Mouse (Mus musculus): ENCODE measurements around the gene Hmg20b. TPM values are rescaled to one million over a fixed set of nuclear protein-coding genes. Genes with fewer than 3 reads are reported as not detected.

Hmg20b gene
- polyA plus RNA-seq, 1 experiment from 2014 or later = 86.5 TPM

GRCm38 (mm10) chr10:81319330-81319699 is 31.0 kb downstream of the Hmg20b start:
- Histone ChIP-seq H3K27ac (ENCODE audit: low read length) (peak overlapping the region; percentile 92; the same call in 1 of the 2 replicates), H3K27me3 (ENCODE audit: control insufficient read depth, insufficient read depth, low read length) (no peaks in the 10 kb centered on the region), H3K4me2 (ENCODE audit: low read depth, low read length) (peak overlapping the region; percentile 76), H3K9ac (ENCODE audit: low read length) (peak overlapping the region; percentile 76), H3K4me1 (ENCODE audit: control insufficient read depth, insufficient read depth, low read length) (peaks cover 24% of the 10 kb centered on the region), H3K9me3 (replicated peaks; ENCODE audit: control insufficient read depth, low read length) (no peaks in the 10 kb centered on the region), H3K4me3 (ENCODE audit: low read length) (peak overlapping the region; percentile 63), H3K36me3 (ENCODE audit: control insufficient read depth, insufficient read depth) (peaks cover 31% of the 10 kb centered on the region)
- 37% methylated on average over 8 of the region's 8 CpGs for WGBS
- no peak for ATAC-seq (replicated peaks; ENCODE audit: extremely low read depth, insufficient read depth, low FRiP score)

- no peaks in the 10 kb centered on the region for H3K27me3 ChIP-seq (ENCODE audit: control insufficient read depth, insufficient read depth, low read length)
- 83% methylated on average over 13 of the region's 13 CpGs for WGBS
- no peaks in the 10 kb centered on the region for H3K9me3 ChIP-seq (replicated peaks; ENCODE audit: control insufficient read depth, low read length)
- no peak overlapping the region for H3K4me3 ChIP-seq (ENCODE audit: low read length)
- no peak overlapping the region for H3K4me2 ChIP-seq (ENCODE audit: low read depth, low read length)
- peaks cover 31% of the 10 kb centered on the region for H3K36me3 ChIP-seq (ENCODE audit: control insufficient read depth, insufficient read depth)
- no peak overlapping the region for H3K27ac ChIP-seq (ENCODE audit: low read length)
- no peak for ATAC-seq (replicated peaks; ENCODE audit: extremely low read depth, insufficient read depth, low FRiP score)
- H3K9ac ChIP-seq (ENCODE audit: low read length) = peak overlapping the region; percentile 76; the same call in 1 of the 2 replicates
- H3K4me1 ChIP-seq (ENCODE audit: control insufficient read depth, insufficient read depth, low read length) = peaks cover 24% of the 10 kb centered on the region
Observed at GRCm38 (mm10) chr10:81318589-81319329, 31.5 kb downstream of the Hmg20b start.

GRCm38 (mm10) chr10:81317273-81317672 is 33.0 kb downstream of the Hmg20b start:
- Histone ChIP-seq H3K36me3 (ENCODE audit: control insufficient read depth, insufficient read depth) (peaks cover 26% of the 10 kb centered on the region), H3K4me1 (ENCODE audit: control insufficient read depth, insufficient read depth, low read length) (peaks cover 22% of the 10 kb centered on the region), H3K27ac (ENCODE audit: low read length) (no peak overlapping the region), H3K9me3 (replicated peaks; ENCODE audit: control insufficient read depth, low read length) (no peaks in the 10 kb centered on the region), H3K27me3 (ENCODE audit: control insufficient read depth, insufficient read depth, low read length) (no peaks in the 10 kb centered on the region), H3K9ac (ENCODE audit: low read length) (peak overlapping the region; percentile 55), H3K4me2 (ENCODE audit: low read depth, low read length) (peak overlapping the region; percentile 60), H3K4me3 (ENCODE audit: low read length) (peak overlapping the region; percentile 25)
- WGBS = 22% methylated on average over 20 of the region's 20 CpGs
- no peak for ATAC-seq (replicated peaks; ENCODE audit: extremely low read depth, insufficient read depth, low FRiP score)

GRCm38 (mm10) chr10:81316338-81317060 is 33.8 kb downstream of the Hmg20b start:
- Histone ChIP-seq H3K27me3 (ENCODE audit: control insufficient read depth, insufficient read depth, low read length) (no peaks in the 10 kb centered on the region), H3K36me3 (ENCODE audit: control insufficient read depth, insufficient read depth) (peaks cover 26% of the 10 kb centered on the region), H3K4me1 (ENCODE audit: control insufficient read depth, insufficient read depth, low read length) (peaks cover 14% of the 10 kb centered on the region), H3K4me2 (ENCODE audit: low read depth, low read length) (peak overlapping the region; percentile 60), H3K4me3 (ENCODE audit: low read length) (no peak overlapping the region; the same call in 1 of the 2 replicates), H3K9me3 (replicated peaks; ENCODE audit: control insufficient read depth, low read length) (no peaks in the 10 kb centered on the region), H3K27ac (ENCODE audit: low read length) (no peak overlapping the region), H3K9ac (ENCODE audit: low read length) (peak overlapping the region; percentile 55)
- ATAC-seq (replicated peaks; ENCODE audit: extremely low read depth, insufficient read depth, low FRiP score) = no peak
- WGBS = 48% methylated on average over 15 of the region's 16 CpGs

GRCm38 (mm10) chr10:81315587-81315986 is 34.7 kb downstream of the Hmg20b start:
- ATAC-seq (replicated peaks; ENCODE audit: extremely low read depth, insufficient read depth, low FRiP score) = no peak
- Histone ChIP-seq H3K9ac (ENCODE audit: low read length) (no peak overlapping the region), H3K27ac (ENCODE audit: low read length) (no peak overlapping the region), H3K27me3 (ENCODE audit: control insufficient read depth, insufficient read depth, low read length) (no peaks in the 10 kb centered on the region), H3K36me3 (ENCODE audit: control insufficient read depth, insufficient read depth) (peaks cover 35% of the 10 kb centered on the region), H3K4me1 (ENCODE audit: control insufficient read depth, insufficient read depth, low read length) (peaks cover 14% of the 10 kb centered on the region), H3K4me3 (ENCODE audit: low read length) (no peak overlapping the region), H3K4me2 (ENCODE audit: low read depth, low read length) (no peak overlapping the region), H3K9me3 (replicated peaks; ENCODE audit: control insufficient read depth, low read length) (no peaks in the 10 kb centered on the region)
- WGBS = 88% methylated on average over 16 of the region's 16 CpGs

- Histone ChIP-seq H3K27me3 (ENCODE audit: control insufficient read depth, insufficient read depth, low read length) (no peaks in the 10 kb centered on the region), H3K27ac (ENCODE audit: low read length) (no peak overlapping the region), H3K4me1 (ENCODE audit: control insufficient read depth, insufficient read depth, low read length) (peaks cover 6% of the 10 kb centered on the region), H3K9me3 (replicated peaks; ENCODE audit: control insufficient read depth, low read length) (no peaks in the 10 kb centered on the region), H3K4me3 (ENCODE audit: low read length) (no peak overlapping the region), H3K4me2 (ENCODE audit: low read depth, low read length) (no peak overlapping the region), H3K9ac (ENCODE audit: low read length) (no peak overlapping the region), H3K36me3 (ENCODE audit: control insufficient read depth, insufficient read depth) (peaks cover 39% of the 10 kb centered on the region)
- 78% methylated on average over 7 of the region's 7 CpGs for WGBS
- no peak for ATAC-seq (replicated peaks; ENCODE audit: extremely low read depth, insufficient read depth, low FRiP score)
Observed at GRCm38 (mm10) chr10:81314201-81314600, 36.1 kb downstream of the Hmg20b start.

- no peaks in the 10 kb centered on the region for H3K9me3 ChIP-seq (replicated peaks; ENCODE audit: control insufficient read depth, low read length)
- H3K4me3 ChIP-seq (ENCODE audit: low read length) = no peak overlapping the region
- H3K27ac ChIP-seq (ENCODE audit: low read length) = no peak overlapping the region
- no peak overlapping the region for H3K4me2 ChIP-seq (ENCODE audit: low read depth, low read length)
- peaks cover 6% of the 10 kb centered on the region for H3K4me1 ChIP-seq (ENCODE audit: control insufficient read depth, insufficient read depth, low read length)
- no peaks in the 10 kb centered on the region for H3K27me3 ChIP-seq (ENCODE audit: control insufficient read depth, insufficient read depth, low read length)
- 96% methylated on average over 13 of the region's 13 CpGs for WGBS
- no peak for ATAC-seq (replicated peaks; ENCODE audit: extremely low read depth, insufficient read depth, low FRiP score)
- H3K36me3 ChIP-seq (ENCODE audit: control insufficient read depth, insufficient read depth) = peaks cover 43% of the 10 kb centered on the region
- no peak overlapping the region for H3K9ac ChIP-seq (ENCODE audit: low read length)
Observed at GRCm38 (mm10) chr10:81313581-81313980, 36.7 kb downstream of the Hmg20b start.

- WGBS = 83% methylated on average over 5 of the region's 5 CpGs
- Histone ChIP-seq H3K36me3 (ENCODE audit: control insufficient read depth, insufficient read depth) (peaks cover 51% of the 10 kb centered on the region), H3K4me1 (ENCODE audit: control insufficient read depth, insufficient read depth, low read length) (peaks cover 1% of the 10 kb centered on the region; the same call in 1 of the 2 replicates), H3K9me3 (replicated peaks; ENCODE audit: control insufficient read depth, low read length) (no peaks in the 10 kb centered on the region), H3K27ac (ENCODE audit: low read length) (no peak overlapping the region), H3K27me3 (ENCODE audit: control insufficient read depth, insufficient read depth, low read length) (no peaks in the 10 kb centered on the region), H3K4me3 (ENCODE audit: low read length) (no peak overlapping the region), H3K4me2 (ENCODE audit: low read depth, low read length) (no peak overlapping the region), H3K9ac (ENCODE audit: low read length) (no peak overlapping the region)
- ATAC-seq (replicated peaks; ENCODE audit: extremely low read depth, insufficient read depth, low FRiP score) = no peak
Observed at GRCm38 (mm10) chr10:81309571-81309970, 40.7 kb downstream of the Hmg20b start.
